Mouse (Mus musculus): Measurements from ENCODE around the gene Ext2.

The Ext2 gene

DNA sequence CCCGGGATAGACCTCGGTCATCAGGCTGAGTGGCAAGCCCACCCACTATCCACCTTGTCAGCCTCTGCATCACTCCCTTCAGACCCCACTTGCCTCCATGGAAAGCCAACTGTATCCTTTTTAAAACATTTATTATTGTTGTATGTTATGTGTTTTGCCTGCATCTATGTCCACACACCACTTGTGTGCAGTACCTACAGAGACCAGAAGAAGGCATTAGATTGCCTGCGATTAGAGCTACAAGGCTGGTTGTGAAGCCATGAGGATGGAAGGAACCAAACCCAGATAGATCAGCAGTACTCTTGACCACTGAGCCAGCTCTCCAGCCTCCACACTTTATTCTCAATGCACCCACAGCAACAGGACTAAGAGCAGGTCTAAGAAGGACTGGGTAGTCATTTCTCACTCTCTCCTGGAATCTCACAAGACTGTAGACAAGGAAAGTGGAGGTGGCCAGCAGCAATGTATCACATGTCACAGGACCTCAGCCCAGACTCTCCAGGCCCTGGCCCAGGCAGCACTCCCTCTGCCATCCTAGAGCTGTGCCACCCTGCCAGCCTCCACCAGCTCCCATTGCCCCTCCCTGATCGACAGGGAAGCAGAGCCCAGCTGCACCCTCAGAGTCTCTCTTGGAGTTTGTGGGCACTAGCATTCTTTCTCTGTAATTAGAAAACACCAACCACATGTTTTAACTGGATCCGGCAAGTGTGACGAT, 15.7 kb downstream of the Ext2 start:
- DNase-seq (ENCODE audit: low read depth): no peak

DNA sequence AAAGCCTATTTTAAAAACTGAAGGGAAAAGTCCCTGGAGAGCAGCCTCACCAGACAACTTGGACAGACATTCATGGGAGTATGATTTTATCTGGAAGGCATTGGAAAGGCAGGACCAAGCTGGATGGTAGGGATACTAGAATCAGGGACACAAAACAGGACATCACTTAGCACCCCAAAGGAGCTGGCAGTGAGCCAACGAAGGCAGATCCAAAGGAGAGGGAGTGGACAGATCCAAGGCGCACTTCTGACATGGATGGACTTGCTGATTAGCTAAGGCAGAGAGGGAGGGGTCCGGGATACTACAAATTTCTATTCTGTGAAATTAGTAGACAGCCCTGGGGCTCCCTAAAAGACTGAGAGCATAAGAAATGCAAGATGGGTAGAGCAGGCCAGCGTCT, 16.8 kb downstream of the Ext2 start:
- no peak for DNase-seq (ENCODE audit: low read depth)

DNA sequence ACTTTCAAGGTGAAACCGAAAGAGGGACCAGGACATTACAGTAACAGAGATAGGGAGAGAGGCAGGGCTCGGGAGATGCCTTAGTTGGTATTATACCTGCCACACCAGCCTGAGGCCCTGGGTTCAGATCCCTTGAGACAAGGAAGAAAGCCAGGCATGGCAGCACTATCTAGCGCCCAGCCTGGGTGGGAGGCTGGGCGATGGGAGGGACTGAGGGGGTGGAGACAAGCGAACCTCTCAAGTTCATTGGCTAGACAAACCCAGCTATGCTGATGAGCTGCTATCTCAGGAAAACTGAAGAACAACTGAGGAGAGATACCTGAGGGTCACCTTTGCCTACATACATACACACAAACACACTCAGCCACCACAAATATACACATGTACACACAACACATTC, 17.3 kb downstream of the Ext2 start:
- no peak for DNase-seq (ENCODE audit: low read depth)

DNA sequence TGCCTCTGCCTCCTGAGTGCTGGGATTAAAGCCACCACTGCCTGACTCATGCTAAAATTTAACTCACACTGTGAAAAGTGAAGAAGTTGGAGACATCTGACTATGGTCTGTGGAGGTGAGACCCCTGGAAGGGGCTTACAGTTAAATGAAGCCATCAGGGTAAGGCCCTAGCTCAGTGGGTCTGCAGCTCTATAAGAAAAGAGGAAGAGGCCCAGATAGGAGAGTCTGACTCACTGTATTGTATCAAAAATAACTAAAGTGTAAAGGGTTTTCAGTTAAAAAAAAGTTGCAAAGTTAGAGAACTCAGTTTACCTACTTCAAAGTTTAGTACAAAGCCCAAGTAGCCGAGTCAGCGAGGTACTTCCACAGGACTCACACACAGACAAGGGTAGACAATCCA, 19.4 kb downstream of the Ext2 start:
- no peak for DNase-seq (ENCODE audit: low read depth)

DNA sequence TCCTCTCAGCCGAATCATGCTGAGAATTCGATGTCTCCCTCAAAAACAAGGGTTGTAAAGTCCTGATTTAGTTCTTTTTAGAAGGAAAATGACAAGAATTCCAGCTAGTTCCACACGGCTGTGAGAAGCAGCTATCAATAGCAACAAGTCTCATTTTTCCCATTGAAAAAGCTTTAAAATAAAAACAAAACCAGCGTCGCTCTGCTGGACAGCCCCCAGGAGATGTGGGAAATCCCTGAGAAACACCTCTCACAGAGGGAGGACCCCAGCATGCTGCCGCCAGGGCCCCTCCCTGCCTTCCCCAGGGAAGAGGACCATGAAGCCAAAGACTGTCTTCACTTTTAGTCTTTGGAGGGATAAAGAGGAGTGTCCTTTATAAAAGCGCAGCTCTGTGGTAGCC, 21.3 kb downstream of the Ext2 start:
- DNase-seq (ENCODE audit: low read depth): no peak

DNA sequence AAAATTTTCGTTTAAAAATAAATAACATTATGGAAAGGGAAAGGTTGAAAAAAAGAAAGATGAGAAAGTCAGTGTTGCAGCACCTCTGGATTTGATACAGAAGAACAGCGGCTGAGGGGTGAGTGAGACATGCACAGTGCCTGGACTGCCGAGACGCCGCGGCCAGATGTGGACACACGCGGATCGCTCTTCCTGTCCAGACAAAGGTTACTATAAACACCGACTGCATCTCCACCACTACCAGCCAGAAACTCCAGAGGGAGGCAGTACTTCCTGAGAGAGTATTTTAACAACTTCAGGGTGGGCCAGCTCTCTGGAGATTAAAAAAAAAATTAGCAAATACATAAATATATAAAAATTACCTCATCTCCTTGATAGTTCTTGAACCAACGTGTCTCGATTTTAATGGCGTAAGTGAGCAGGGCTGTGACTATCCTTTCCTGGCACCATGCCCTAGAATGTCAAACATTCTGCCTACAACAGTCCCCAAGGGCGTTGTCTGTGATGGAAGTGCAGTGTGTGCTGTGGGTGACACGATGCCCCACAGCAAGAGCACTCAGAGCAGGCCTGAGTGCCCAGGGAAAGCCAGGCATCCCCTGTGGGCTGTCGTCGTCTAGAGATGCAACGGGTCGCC, 25.1 kb downstream of the Ext2 start:
- no peak for DNase-seq (ENCODE audit: low read depth)

DNA sequence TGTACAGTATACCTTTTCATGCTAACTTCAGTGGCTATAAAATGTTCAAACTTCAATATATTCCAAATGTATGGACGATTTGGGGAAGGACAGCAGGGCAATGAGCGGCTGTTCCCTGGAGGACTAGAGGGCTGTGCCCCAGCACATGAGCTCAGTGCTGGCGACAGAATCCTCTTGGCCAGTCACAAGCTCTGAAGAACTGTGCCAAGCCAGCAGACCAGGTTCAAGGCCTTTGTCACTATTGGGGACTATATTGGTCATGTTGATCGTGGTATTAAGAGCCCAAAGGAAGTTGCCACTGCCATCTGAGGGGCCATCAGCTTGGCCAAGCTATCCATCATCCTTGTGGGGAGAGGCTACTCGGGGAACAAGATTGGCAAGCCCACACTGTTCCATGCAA, 28.0 kb downstream of the Ext2 start:
- DNase-seq (ENCODE audit: low read depth): no peak

DNA sequence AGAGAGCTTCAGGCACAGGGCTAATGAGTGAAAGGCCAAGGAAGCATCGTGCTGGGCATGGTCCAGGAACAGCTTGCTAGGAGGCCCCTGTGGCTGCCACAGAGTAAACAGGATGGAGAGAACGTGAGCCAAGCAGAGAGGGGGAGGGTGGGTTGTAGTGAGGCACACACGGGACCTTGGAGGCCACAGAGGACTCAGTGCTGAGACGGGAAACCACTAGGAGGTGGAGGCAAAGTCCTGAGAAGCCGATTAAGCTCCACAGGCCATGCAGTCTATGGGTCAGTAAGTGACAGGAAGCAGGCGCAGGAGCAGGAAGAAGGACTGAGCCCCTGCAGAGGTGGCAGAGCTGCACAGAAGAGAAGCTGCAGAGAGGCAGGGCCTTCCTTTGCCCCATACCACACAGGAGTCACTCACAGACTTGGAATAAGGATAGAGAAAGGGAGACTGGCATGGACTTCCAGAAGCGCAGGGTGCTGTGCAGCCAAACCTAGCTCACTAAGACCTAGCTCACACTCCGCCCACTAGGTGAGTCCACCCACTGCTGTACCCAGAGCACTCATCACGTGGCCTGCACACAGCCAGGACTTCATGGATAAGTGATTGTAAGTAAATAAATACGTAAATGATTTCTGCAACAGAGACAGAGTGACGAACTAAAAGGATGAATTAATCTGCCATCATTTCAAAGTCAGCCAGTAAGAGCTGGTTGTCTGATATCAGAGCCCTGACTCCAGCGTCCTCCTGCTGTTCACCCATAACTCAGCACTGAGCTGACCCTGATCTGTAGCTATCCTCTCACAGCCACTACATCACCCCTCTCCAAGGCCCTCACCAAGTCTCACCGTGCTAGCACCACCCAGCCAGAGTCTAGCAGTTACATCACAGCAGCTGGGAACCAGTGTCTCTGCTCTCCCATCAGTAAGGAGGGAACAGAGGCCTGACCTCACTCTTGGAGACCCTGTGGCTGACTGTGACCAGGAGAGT, 30.6 kb downstream of the Ext2 start:
- DNase-seq (ENCODE audit: low read depth): no peak

DNA sequence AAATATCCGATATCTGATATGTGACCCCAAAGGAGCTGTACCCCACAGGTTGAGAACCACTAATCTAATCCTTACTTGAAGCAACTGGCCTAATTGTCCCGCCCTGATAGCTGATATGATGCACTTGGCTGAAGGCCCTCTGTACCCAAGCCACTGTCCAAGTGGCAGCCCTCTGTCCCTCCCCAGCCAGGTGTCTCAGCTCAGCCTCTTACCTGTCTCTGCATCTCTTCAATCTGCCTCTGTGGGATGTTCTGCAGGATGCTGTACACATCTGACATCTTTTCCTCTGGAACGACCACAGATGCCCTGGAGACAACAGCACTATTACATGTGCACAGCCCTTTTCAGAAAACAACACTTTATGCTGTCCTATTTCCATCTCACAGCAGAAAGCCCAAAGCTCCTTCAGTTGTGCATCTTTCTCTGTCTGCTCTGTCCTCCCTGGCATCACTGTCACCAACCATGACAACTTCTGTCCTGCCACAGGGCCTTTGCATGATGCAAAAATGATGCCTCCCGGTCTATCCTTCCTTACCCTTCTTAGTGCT, 31.5 kb downstream of the Ext2 start:
- DNase-seq (ENCODE audit: low read depth): no peak

DNA sequence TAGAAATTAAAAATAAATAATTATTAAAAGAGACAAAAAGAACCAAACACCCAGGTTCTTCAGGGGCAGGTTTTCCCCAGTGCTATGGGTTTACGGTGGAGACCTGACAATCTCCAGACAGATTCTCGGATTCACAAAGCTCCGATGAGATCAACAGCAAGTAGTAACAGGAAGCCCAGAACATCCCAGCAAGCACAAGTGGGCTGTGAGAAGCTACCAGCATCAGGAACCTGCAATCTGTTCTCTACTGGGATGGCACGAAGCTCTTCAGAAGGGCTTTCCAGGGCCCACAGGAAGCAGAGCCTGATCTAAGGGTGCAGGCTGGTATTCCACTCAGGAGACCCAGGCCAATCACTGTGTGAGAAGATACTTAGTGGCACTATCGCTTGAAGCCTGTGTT, 33.8 kb downstream of the Ext2 start:
- no peak for DNase-seq (ENCODE audit: low read depth)

DNA sequence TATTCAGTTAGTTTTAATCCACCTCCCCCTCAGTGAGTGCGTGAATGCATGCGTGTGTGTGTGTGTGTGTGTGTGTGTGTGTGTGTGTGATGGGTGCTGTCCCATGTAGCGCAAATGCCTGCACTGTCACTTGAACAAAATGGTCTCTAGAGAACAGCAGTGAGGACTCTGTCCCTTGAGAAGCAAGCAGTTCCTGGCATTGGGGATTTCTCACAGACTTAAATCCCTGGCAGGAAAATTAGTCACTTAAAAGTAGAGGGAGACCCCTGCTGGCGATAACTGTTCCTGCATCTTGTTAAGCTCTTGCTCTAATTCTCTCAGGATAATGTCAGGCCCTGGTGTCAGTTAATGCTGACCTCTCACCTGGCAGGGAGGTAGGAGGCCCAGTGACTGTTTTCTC, 36.2 kb downstream of the Ext2 start:
- DNase-seq (ENCODE audit: low read depth): peak; percentile 59

DNA sequence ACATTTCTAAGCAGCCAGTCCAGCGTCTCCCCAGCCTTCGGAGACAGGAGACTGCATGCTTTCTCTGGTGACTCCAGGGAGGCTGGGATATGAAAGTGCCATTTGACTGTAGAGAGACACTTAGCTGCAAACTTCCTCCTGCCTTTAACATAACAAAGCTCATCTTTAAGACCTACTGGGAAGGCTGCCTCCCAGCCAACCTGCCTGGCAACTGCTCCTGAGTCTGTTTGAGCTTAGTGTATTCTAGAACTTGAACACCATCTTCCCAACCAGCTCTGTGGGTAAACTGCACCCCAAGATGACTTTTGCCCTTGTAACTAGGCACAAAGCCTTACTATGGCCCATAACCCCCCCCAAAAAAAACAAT, 37.0 kb downstream of the Ext2 start:
- no peak for DNase-seq (ENCODE audit: low read depth)

DNA sequence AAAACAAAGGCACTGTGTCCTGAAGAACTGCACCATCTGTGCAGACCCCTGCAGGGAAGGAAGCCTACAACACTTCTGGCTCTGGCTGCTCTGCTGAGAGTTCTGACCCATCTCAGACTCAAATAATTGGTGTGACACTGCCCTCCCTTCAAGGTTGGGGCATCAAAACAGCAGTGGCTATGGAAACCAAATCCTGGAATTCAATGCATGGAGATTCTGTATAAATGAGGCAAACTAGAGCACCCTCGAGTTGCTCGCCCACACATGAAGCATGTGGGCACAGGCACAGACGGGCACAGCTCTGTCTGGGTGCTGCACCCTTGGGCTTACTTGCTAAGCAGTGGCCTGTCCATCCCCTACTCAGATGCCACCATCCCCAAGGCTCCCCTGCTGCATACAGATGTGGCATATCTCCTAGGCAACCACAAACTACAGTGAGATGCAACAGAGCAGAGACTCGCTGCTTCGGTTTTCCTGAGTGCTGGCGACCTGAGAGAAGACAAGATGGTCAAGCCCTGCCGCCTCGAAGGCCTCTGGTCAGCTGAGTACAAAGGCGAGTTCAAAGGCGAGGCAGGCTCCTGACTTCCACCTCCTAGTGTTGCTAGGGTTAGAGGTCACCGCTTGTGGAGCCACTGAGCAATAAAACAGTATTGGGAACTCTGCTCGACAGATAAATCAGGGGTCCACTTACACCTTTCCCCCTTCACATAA, 37.5 kb downstream of the Ext2 start:
- DNase-seq (ENCODE audit: low read depth): no peak

DNA sequence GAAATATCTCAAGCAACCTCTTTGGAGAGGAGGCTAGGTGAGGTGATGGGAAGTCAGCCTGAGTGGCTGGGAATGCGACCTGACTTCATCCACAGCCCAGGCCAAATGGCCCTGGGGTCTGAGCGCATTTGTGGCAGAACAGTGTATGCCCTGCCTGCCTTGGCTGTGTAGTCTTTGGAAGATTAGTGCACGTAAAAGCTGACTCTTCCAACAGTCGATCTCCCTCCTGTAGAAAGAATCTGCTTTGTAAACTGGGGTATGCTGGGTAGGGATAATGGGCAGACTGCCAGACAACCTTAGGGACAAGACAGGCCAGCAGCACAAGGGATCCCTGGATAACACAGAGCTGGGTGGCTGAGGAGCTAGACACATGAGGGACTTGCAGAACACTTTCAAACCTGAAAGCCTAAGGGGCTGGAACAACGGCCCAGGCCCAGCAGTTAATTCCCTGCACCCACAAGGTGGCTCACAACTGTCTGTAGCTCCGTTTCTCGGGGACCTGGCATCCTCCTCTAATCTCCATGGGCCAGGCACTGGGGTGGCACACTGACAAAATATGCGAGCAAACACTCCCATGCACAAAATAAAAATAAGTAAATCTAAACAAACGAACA, 38.3 kb downstream of the Ext2 start:
- DNase-seq (ENCODE audit: low read depth): no peak

DNA sequence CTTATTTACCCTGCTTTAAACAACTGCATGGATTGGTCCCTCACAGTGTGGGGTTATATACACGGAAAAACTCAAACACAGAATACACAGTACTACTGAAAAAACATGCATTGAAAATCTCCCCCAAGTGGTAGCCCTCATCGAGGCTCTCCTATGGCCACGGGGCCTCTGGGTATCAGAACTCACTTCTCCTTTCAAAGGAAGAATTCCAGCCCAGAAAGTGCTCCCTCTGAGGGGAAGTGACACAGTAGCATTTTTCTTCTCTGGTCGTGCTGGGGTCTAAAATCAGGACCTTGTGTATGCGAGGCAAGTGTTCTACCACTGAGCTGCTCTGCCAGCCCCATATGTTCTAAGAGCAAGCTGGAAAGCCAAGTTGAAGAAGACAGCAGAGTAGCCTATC, 39.7 kb downstream of the Ext2 start:
- no peak for DNase-seq (ENCODE audit: low read depth)

DNA sequence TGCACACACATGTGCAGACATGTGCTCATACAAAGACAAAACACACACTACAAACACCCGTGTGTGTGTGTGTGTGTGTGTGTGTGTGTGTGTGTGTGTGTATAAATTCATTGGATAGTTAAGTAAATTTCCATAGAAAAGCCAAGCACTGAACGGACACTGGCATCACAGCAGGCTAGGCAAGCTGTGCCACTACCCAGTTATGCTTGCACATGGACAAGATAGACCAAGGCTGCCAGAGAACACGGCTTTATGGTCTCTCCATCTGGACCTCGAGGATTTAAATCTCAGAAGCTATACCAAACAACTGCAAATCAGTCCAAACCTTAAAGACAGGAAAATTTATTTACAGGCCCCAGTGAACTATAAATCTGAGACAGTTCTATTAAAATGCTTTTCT, 40.2 kb downstream of the Ext2 start:
- no peak for DNase-seq (ENCODE audit: low read depth)

DNA sequence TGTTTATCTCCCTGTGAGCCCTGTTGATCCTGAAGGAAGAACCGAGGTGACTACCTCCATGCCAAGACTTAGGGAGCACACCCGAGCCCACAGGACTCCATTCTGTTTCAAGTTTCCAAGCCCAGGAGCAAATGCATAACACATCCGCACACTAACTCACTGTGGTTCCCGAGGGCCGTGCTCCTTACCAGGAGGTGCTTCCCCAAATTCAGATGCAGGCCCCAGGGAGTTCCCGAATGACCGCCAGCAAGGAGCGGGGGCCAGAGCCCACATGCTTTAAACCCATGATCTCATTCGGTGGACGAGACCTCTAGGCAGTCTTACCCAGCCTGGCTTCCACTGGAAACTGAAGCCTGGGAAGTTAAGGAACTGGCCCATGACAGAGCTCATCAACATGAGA, 41.8 kb downstream of the Ext2 start:
- no peak for DNase-seq (ENCODE audit: low read depth)

DNA sequence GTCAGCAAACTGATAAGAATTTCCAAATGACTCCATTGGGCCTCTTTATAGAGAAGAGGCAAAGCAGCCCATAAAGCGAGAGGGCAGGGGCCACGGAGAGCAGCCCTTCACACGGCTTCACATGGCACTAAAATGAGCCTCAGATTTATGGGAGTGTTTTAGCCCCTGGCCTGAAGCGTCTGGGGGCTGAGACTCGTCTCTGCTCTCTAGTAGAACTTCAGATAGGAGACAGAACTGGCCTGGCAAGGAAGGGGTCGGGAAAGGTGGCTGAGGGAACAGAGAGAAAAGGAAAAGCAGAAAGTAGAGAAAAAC, 42.5 kb downstream of the Ext2 start:
- DNase-seq (ENCODE audit: low read depth): no peak

DNA sequence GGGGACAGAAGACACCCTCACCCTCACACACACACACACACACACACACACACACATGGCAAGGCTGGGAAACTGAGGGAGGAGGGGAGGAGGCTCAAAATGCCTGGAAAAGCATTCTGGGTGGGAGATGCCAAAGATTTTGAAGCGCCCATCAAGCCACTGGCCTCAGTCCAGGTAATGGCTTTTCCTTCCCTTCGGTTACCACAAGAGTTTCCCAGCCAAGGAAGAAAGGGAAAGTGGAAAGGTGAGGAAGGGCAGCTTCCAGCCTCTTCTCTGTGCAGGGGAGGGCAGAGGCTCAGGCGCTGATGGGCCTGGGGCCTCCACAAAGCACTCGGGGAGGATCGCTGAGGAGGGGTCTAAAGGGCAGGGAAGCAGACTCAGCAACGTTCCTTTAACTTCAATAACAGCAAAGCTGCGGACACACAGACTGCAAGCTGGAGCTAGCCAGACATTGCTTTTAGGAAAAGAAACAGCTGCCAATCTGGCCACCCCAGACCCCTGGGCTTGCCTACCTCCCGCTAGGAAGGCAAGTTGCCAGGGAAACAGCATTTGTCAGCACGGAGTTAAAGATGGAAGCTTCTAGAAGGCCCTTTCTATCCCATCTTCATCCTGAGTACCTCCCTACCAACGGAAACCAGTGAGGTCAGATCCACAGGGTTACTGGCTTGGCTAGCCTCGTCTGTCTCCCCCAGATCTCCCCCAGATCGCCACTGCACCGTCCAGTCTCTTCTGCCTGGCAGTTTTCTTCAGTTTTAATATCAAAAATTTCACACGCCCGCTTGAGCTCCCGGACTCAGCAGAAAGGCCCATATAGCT, 43.1 kb downstream of the Ext2 start:
- DNase-seq (ENCODE audit: low read depth): no peak

DNA sequence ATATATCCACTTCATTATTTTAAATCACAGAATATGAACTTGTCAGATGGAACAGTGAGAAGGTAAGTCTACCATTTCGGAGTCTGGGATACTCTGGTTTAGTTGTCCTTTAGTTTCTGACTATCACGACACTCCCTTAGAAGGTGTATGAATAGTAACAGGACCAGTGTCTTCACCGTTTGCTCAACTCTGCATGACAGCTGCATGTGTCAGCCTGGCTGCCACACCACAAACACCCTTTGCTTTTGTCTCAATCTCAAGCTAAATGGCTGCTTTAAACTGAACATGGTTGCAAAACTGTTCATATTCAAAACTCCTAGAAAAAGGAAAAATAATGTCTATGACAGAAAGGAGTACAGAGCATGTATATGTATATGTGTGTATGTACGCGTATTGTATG, 43.8 kb downstream of the Ext2 start:
- DNase-seq (ENCODE audit: low read depth): no peak

DNA sequence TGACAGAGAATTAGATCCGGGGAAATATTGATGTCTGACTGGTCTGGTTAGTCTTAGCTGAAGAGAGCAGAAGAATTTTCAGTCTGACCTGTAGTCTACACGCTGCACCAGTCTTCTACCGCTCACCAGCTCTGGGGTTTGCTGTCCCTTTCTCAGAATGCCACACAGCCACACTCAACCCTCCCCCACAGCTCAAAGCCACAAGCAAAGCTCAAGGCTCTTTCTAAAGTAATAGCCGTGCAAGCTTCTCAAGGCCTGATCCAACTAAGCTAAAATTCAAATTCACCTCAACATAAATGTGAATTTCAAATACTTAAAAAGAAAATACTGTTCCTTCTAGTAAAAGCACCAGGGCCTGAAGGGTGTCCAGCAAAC, 45.3 kb downstream of the Ext2 start:
- no peak for DNase-seq (ENCODE audit: low read depth)
